Mouse (Mus musculus): ENCODE data around the gene Tbc1d21. TPM values are rescaled to one million over a fixed set of nuclear protein-coding genes. Genes with fewer than 3 reads are reported as not detected.

The Tbc1d21 gene
- total RNA-seq, 2 experiments from 2014 or later = not detected

Other genes with a start within 250 kb of the Tbc1d21 start
- 10 to 100 TPM; 58.1 to 77.5 TPM for gene Islr, start 166.1 kb downstream of the Tbc1d21 start, total RNA-seq (2021)
- gene Islr2, start 166.1 kb downstream of the Tbc1d21 start, total RNA-seq (2021) = 1 to 10 TPM; 3.1 to 5.8 TPM
- 1 to 10 TPM; 5.2 to 7.5 TPM for gene Pml, start 120.7 kb downstream of the Tbc1d21 start, total RNA-seq (2021)
- 1 to 10 TPM; 7.0 to 8.7 TPM for gene Stoml1, start 117.3 kb downstream of the Tbc1d21 start, total RNA-seq (2021)
- 10 to 100 TPM; 29.2 to 46.7 TPM for gene Loxl1, start 57.3 kb downstream of the Tbc1d21 start, total RNA-seq (2021)
- gene Insyn1, start 118.1 kb upstream of the Tbc1d21 start, total RNA-seq (2021) = 1 to 10 TPM; 6.4 to 7.1 TPM
- gene Cd276, start 185.0 kb upstream of the Tbc1d21 start, total RNA-seq (2021) = 10 to 100 TPM; 15.6 to 25.1 TPM
- 100 to 1,000 TPM in 1 of 2 experiments, 10 to 100 TPM in 1; 91.0 to 101 TPM for gene Nptn, start 211.8 kb upstream of the Tbc1d21 start, total RNA-seq (2021)